In the genomic region with DNA sequence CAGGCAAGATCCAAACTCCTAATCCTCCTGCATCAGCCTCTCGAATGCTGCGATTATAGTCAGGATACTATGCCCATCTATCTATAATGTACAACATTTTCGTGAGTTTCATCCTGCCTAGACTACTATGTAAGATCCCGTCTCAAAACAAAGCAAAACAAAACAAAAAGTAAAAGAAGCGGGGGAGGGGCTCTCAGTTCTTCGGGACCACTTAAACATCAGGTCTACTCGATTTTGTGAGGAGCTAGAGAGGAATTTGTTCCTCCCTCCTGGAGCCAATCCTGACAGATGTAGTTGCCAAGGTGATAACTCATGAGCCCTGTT, we compare ENCODE assay signal across 8 mouse cellular contexts. TPM values are rescaled to one million over a fixed set of nuclear protein-coding genes. Genes with fewer than 3 reads are reported as not detected.
DNase-seq lines count a peak whose midpoint lies in the region; ATAC-seq lines count a peak whose summit lies in the region.

No protein-coding gene starts in this region.

- 48% methylated on average over 7 of the region's 7 CpGs for WGBS in heart, embryonic 11.5 days (ENCODE audit: insufficient replicate concordance)
- WGBS in forebrain, embryonic 16.5 days, result 26% methylated on average over 7 of the region's 7 CpGs
- 37% methylated on average over 7 of the region's 7 CpGs for WGBS in liver, embryonic 16.5 days (ENCODE audit: insufficient replicate concordance)

- H3K4me2 ChIP-seq in heart, embryonic 11.5 days, result peak overlapping the region; percentile 57
- H3K4me2 ChIP-seq in forebrain, embryonic 16.5 days (ENCODE audit: low read length), result peak overlapping the region; percentile 46
- H3K4me2 ChIP-seq in liver, embryonic 16.5 days (ENCODE audit: low read depth, low read length), result peak overlapping the region; percentile 28

- H3K9me3 ChIP-seq in heart, embryonic 11.5 days (replicated peaks; ENCODE audit: control insufficient read depth, low read length), result no peaks in the 10 kb centered on the region
- H3K9me3 ChIP-seq in forebrain, embryonic 16.5 days (ENCODE audit: control insufficient read depth, low read length), result no peaks in the 10 kb centered on the region
- no peaks in the 10 kb centered on the region for H3K9me3 ChIP-seq in liver, embryonic 16.5 days (replicated peaks; ENCODE audit: control insufficient read depth, low read length)

- no peak for DNase-seq in heart, adult 18-20 months
- DNase-seq in CD4-positive helper T cell, adult 2 months (ENCODE audit: low read depth, low spot score), result peak; percentile 55
- no peak for DNase-seq in adrenal gland, adult 2 months
- no peak for DNase-seq in layer of hippocampus, postnatal 10 days (ENCODE audit: low spot score in 2 of 2)
- DNase-seq in gastrocnemius, adult 8-10 months (ENCODE audit: low spot score in 2 of 2), result no peak

- H3K4me3 ChIP-seq in heart, embryonic 11.5 days (ENCODE audit: low read depth, low read length), result no peak overlapping the region
- H3K4me3 ChIP-seq in forebrain, embryonic 16.5 days (replicated peaks; ENCODE audit: low read length), result peak overlapping the region; percentile 22
- peak overlapping the region; percentile 20 for H3K4me3 ChIP-seq in liver, embryonic 16.5 days (ENCODE audit: low read depth, low read length)

- peak overlapping the region; percentile 34; the same call in 1 of the 2 replicates for H3K9ac ChIP-seq in heart, embryonic 11.5 days (ENCODE audit: low read depth, low read length)
- no peak overlapping the region for H3K9ac ChIP-seq in forebrain, embryonic 16.5 days (replicated peaks; ENCODE audit: low read depth, low read length)
- H3K9ac ChIP-seq in liver, embryonic 16.5 days (ENCODE audit: low read depth, low read length), result no peak overlapping the region

- ATAC-seq in heart, embryonic 11.5 days (replicated peaks; ENCODE audit: insufficient number of reproducible peaks, low FRiP score, low TSS enrichment), result no peak
- ATAC-seq in forebrain, embryonic 16.5 days, result no peak
- ATAC-seq in liver, embryonic 16.5 days (ENCODE audit: low read depth), result no peak

- H3K4me1 ChIP-seq in heart, embryonic 11.5 days (ENCODE audit: control insufficient read depth, insufficient read depth, low read length), result no peaks in the 10 kb centered on the region
- peaks cover 9% of the 10 kb centered on the region for H3K4me1 ChIP-seq in forebrain, embryonic 16.5 days (replicated peaks; ENCODE audit: control insufficient read depth, insufficient read depth, low read length)
- peaks cover 2% of the 10 kb centered on the region; the same call in 1 of the 2 replicates for H3K4me1 ChIP-seq in liver, embryonic 16.5 days (ENCODE audit: control insufficient read depth, low read depth, low read length)

- no peaks in the 10 kb centered on the region for H3K27me3 ChIP-seq in heart, embryonic 11.5 days (ENCODE audit: control insufficient read depth, insufficient read depth, low read length)
- H3K27me3 ChIP-seq in forebrain, embryonic 16.5 days (replicated peaks; ENCODE audit: control insufficient read depth, insufficient read depth, low read length), result no peaks in the 10 kb centered on the region
- no peaks in the 10 kb centered on the region for H3K27me3 ChIP-seq in liver, embryonic 16.5 days (ENCODE audit: control insufficient read depth, insufficient read depth, low read depth, low read length)

- no peak overlapping the region for H3K27ac ChIP-seq in heart, embryonic 11.5 days (ENCODE audit: low read depth, low read length)
- no peak overlapping the region; the same call in 1 of the 2 replicates for H3K27ac ChIP-seq in forebrain, embryonic 16.5 days (ENCODE audit: low read length)
- H3K27ac ChIP-seq in liver, embryonic 16.5 days (ENCODE audit: low read length), result no peak overlapping the region

- no peaks in the 10 kb centered on the region for H3K36me3 ChIP-seq in heart, embryonic 11.5 days (ENCODE audit: control insufficient read depth, insufficient read depth, low read length)
- H3K36me3 ChIP-seq in forebrain, embryonic 16.5 days (ENCODE audit: control insufficient read depth, insufficient read depth), result no peaks in the 10 kb centered on the region
- no peaks in the 10 kb centered on the region for H3K36me3 ChIP-seq in liver, embryonic 16.5 days (ENCODE audit: control insufficient read depth, insufficient read depth)

RNA-seq across cellular contexts. Expression of a gene that starts 19.9 kb away (rescaled TPM):
- 28.9 and 29.0 TPM in 2 replicates for polyA plus RNA-seq in heart, embryonic 11.5 days (2014; fragmentation: Nextera tagmentation; extraction: Ambion mirVana)
- total RNA-seq in heart, adult 18-20 months (2021), result 10 to 100 TPM; 13.2 to 13.5 TPM
- 6.7 and 8.1 TPM in 2 replicates for polyA plus RNA-seq in forebrain, embryonic 16.5 days (2015; fragmentation: Nextera tagmentation; extraction: Ambion mirVana)
- polyA plus RNA-seq in liver, embryonic 16.5 days (2015; fragmentation: Nextera tagmentation; extraction: Ambion mirVana), result 5.9 and 6.1 TPM in 2 replicates
- total RNA-seq in adrenal gland, adult 2 months (2021), result 10 to 100 TPM; 18.9 to 19.6 TPM
- 6.9 and 7.8 TPM in 2 replicates for polyA plus RNA-seq in adrenal gland, adult 2 months (2012; rRNA removed)
- 1 to 10 TPM; 6.0 to 6.1 TPM for total RNA-seq in layer of hippocampus, postnatal 10 days (2021)
- 10 to 100 TPM in 1 of 4 experiments, 1 to 10 TPM in 3; 8.3 to 10.2 (median 9.2) TPM for total RNA-seq in gastrocnemius, adult 8-10 months (2022)

RNA-seq across cellular contexts. Expression of a gene that starts 34.2 kb away (rescaled TPM):
- polyA plus RNA-seq in heart, embryonic 11.5 days (2014; fragmentation: Nextera tagmentation; extraction: Ambion mirVana), result 7.3 and 9.1 TPM in 2 replicates
- not detected for total RNA-seq in heart, adult 18-20 months (2021)
- polyA plus RNA-seq in forebrain, embryonic 16.5 days (2015; fragmentation: Nextera tagmentation; extraction: Ambion mirVana), result 0.35 and 0.61 TPM in 2 replicates
- not detected in 2 replicates for polyA plus RNA-seq in liver, embryonic 16.5 days (2015; fragmentation: Nextera tagmentation; extraction: Ambion mirVana)
- under 1 TPM in 1 of 2 experiments, not detected in 1; 0.52 TPM for total RNA-seq in adrenal gland, adult 2 months (2021)
- 0.20 TPM in 1 of 2 replicates, not detected in the other for polyA plus RNA-seq in adrenal gland, adult 2 months (2012; rRNA removed)
- not detected for total RNA-seq in layer of hippocampus, postnatal 10 days (2021)
- not detected for total RNA-seq in gastrocnemius, adult 8-10 months (2022)
